Mouse (Mus musculus): ENCODE data around the gene Arrdc1.

DNA sequence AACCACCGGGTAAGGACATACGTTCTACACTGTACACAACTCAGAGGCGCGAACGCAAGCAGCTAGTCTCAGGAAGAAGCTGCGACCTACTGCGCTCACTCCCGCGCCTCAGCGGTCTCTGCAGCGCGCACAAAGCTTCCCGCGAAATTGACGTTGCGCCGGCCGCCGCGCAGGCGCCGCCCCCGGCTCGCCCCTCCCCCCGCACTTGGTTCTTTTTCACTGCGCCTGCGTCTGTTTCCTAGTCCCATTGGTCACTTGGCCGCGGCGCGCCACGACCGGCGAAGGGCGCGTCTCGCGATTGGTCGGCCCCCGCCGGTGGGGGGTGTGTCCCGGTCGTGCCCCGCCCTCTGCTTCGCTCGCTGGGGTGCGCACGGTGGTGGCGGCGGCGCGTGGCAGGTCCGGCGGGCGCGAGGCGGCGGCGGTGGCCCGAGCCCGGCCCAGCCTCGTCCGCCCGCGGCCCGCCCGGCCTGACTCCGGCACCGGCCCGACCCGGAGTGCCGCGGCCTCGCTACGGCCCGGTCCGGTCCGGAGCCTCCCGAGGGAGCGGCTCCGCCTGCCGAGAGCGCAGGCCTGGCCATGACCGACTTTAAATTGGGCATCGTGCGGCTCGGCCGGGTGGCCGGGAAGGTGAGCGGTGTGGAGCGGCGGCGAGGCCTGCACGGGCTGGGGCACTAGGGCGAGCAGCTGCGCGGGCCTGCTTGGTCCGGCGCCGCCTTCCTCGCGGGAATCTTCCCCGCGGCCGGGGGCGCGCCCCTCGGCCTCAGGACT lies 14.6 kb upstream of the Arrdc1 start, which contains the start of gene Zmynd19:
- TF ChIP-seq POLR2A (IDR thresholded peaks at IDR 0.05; ENCODE audit: low read depth, low read length) (peak; percentile 63), CTCF (IDR thresholded peaks at IDR 0.05; ENCODE audit: borderline replicate concordance, insufficient read depth, low read length) (no peak)

Measured in embryonic fibroblast, embryonic 13.5 days (primary cell).